Mouse (Mus musculus): ENCODE data around the gene Prex1. TPM values are rescaled to one million over a fixed set of nuclear protein-coding genes. Genes with fewer than 3 reads are reported as not detected.

Gene Prex1
- total RNA-seq, 4 experiments from 2014 or later, result 10.4 to 24.3 (median 17.8) TPM

DNA sequence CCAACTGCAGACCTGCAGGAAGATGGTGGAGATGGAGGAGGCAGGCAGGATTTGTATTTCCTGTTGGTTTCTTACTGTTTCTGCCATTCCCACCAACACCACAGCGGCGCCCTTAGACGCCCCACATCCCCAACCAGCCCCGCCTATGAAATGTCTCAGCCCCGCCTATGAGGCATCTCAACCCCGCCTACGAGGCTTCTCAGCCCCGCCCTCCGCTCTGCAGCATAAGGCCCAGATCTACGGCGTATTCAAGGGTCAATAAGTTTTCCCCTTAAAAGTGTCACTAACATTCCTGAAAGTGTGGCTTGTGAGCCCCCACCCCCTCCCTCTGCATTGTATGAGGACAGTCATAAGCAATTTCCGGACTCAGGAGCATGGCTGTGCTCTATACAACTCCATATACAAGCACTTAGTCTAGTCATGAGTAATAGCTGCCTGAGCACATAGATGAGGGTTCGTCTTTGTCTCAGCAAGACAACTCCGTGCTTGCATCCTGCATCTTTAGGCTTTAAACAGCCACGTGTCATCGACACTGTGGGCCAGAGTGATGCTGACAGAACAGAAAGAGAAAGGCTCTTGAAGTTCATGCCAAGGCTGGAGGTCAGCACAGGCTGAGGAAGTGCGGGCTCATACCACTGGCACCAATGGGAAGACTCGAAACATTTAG, 160.0 kb downstream of the Prex1 start:
- no peak for DNase-seq

DNA sequence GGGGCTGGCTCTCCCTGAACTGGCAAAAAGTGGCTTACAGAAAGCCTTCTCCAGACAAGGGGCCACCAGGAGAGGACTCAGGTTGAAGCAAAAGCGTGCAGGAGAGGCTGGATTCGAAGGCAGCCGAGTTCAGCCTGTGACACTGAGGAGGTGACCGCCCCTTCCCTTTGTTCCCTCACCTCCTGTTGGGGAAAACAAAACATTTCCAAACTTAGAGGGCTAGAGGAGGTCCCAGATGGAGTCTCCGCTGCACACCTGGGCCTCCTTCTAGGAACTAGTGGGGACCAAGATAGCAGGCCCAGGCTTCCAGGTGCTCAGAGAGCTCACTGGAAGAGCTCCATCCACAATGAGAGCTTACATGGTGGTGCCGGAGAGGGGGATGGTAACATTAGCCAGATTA, 161.0 kb downstream of the Prex1 start:
- DNase-seq, result no peak

DNA sequence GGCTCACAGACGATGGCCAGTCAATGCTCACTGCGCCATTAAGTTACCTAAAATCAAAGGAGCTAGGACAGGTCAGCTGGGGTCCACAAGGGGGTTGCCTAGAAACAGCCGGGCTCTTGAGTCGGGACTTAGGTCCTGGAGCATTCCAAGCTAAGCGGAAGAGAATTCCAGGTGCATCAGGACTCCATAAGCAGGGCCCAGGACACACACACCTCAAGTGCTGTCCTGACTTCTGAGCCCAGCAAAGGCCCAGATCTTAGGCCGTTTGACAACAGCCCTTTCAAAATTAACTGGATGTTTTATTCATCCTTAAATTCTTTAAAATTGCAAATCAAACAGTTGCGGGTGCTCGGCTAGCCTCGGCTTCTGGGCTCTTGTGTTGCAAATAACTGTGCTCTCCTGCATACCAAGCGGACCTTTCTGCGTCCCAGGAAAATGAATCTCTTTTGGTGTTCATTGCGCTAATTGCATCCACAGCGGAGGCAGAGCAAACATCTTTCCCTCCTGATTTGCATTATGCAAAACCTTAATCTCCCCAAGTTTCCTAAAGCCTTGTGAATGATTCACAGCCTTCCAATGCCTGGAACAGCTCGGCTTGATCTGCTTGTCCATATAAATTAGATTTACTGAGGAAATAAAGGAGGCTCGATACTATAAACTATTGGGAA, 161.7 kb downstream of the Prex1 start:
- DNase-seq, result no peak

DNA sequence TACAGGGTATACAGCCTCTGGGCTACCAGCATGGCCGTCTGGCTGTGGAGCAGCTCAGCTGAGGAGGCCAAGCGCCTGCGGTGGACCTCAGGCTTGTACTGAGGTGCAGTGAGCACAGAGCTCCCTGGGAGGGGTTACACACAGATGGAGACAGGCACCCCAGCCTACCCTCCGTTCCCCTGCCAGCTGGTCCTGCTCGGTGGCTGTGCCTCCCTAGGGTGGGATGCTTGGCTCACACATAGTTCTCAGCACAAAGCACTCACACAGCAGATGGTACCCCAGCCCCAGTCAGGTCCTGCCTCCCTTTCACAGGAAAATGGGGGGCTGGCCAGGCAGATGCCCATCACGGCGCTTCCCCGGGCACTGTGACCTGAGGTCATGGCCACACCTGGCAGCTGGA, 163.8 kb downstream of the Prex1 start:
- no peak for DNase-seq

DNA sequence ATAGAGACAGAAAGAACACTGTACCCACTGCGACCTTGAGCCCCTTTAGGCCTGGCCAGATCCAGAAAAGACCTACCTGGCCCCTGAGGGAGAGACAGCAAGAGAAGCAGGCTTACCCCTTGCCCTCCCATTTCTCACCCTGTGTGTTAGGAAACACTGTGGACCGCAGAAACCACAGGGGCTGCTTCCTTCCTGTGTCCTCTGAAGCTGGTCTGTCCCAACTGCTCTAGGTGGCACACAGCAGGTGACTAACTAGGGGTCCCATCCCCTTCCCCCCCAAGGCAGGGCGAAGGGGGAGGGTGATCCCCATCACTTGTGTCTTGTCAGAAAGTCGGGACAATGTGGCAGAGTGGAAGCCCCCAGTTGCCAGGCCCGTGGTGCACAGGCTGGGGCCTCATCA, 164.6 kb downstream of the Prex1 start:
- DNase-seq, result no peak

DNA sequence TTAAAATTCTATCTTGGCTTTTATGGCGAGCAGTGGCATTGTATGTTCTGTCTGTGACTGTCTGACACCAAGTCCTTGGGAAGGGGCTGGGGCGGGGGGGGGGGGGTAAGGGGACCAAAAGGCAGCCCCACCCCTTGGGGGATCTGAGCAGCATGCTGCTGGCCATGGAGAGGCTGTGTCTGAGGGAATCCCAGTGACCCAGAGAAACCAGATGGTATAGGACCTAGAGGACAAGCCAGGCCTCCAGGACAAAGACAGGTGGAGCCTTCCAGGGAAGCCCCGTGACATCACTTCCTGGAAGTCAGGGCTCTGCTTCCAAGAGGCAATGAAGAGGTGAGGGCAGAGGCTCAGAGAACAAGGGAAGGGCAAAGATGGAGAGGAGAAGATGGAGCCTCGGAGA, 168.1 kb downstream of the Prex1 start:
- DNase-seq, result no peak

DNA sequence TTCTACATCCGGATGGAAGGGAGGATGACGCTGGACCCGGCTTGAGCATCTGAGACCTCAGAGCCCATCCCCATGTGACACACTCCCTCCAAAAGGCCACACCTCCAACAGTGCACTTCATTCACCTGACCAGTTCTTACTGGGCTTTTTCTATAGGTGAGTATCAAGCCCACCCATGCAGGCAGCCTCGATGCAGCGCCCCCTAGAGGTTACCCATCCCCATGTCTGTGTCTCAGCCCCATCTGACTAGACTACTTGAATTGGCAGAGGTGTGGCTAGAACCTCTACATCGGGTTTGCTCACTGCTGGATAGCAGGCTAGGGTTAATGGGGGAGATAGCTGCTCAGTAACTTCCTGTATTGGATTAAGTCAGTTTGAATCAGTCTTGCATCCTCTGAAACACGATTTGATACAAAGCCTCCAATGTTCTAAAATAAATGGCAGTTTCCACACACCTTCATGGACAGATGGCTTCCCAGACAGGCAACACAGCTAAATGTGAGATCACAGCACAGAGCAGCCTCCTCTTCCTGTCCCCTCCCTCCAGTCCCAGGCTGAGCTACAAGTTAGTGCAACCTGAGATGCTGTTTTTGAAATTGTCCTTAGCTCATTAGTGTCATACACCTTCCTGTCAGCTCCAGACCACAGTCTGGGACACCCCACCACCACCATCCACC, 168.9 kb downstream of the Prex1 start:
- DNase-seq, result no peak

DNA sequence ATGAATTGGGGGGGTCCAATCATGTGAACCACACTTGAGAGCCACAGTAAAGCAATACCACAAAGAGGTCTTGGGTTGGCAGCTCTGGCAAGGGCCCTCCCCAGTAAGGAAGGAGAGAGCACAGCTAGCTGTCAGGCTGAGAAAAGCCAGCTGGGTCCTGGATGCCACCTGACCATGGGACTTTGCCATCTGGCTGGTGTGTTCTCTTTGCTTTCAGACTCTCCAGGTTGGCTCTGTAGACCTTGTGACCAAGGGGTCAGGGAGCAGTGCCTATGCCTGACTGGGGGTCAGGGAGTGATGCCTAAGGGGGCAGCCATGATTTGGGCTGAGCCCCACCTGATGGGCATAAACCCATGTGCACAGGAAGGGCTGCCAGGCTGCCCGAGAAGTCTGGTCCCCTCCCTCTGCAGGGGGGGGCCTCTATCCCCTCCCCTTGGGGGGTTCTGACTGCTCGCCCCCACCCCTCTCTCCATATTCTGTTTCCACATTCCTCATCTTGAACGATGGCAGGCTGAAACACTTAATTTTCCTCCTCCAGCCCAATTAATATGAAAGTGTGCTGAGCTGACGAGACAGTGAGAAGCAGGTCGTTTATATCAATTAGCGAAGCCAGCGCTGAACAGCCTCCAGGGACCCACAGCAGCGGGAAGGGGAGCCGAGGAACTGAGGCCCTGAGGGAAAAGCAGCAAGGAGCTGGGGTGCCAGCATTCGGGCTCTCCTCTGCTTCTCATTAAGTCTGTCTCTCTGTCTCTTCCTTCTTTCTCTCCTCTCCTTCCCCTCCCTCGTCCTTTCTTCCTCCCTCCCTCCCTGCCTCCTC, 172.3 kb downstream of the Prex1 start:
- no peak for DNase-seq

DNA sequence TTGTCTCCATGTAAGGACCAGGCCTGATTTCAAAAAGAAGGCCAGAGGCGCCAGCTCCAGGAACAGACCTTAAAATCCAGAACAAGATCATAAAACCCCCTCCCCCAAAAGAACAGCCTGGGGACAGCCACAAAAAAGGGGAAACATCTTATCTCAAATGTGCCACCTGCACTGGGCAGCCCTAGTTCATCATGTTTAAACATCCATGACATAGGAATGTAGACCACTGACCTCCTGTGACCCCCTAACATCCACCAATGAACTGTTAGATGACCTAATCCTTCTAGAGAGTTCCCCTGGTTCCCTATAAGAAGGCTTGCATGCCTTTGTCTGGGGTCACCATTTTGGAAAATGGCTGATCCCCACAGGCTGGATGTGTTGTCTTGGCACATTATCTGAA, 173.4 kb downstream of the Prex1 start:
- no peak for DNase-seq

DNA sequence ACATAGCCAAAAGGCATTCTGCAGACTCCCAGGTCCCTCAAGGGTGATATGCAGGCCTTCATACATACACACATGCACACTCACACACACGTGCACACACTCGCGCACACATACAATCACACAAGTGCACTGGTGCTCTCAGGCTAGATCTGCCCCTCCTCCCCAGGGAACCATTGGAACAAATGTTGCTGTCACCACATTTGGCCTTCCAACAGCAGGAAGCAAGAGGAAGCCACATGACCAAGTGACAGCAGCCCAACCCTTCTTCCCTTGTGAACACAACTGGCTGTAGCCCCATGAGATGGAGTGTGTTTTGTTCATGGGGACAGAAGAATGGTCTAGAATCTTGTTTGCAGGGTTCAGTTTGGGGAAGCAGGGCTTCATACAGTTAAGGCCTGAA, 176.7 kb downstream of the Prex1 start:
- no peak for DNase-seq

DNA sequence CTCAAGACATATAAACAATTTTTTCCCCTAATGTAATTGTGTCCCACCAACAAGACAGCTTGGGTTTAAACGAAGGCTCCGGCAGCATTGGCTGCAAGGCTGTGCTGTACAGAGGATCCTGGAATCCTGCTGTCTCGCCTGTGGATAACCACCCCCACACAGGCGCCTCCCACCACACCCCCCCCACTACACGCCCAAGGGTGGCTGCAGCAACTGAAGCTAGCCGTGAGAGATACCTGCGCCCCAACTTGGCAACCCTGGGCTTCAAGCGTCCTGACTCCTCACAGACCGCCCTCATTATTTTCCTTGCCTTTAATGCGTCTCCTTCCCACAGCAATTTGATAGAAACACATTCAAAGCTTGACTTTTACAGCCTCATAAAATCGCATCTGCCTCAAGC, 178.1 kb downstream of the Prex1 start:
- DNase-seq, result no peak

DNA sequence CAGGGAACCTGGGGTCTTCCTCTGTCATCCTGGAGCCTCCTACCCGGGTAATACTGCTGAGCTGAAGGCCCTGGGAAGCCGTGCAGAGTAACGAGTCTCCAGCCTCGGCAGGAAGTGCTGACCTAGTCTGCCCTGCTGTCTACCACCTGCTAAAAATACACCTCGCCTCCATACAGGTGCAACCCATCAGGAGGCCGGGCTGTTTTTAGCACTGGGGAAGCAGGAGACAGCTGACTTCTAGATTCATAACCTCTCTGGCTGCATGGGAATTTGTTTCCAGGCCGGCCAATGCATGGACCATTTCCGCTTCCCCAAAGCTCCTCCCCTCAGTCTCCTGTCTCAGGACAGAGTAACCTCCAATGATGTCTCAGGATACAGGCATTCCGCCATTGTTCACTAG, 187.4 kb downstream of the Prex1 start:
- DNase-seq, result no peak

DNA sequence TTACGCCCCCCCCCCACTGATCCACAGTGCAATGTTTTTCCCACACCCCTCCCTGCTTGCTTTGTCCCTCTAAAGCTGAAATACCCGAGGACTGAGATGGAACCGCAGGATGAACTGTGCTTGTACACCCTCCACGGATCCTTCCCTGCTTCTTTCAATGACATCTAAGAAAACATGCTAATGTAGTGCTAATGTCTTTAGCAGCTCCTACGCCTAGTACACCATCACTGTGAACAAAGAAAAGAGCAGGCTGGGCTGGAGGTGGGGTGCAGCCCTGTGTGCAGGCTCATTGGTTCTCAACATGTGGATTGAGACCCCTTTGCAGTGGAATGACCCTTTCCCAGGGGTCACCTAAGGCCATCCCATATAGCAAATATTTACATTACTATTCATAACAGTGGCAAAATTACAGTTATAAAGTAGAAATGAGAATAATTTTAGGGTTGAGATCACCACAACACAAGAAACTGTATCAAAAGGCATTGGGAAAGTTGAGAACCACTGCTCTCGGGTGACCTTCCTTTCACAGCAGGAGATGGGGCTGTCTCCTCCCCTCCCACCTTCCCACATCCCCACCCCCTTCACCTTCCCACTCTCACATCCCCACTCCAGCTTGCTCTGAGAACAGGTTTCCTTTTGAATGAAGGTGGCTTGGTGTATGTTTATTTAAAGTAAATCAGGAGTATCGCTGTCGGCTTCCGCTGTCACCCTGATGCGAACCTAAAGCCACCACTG, 190.3 kb downstream of the Prex1 start:
- no peak for DNase-seq

DNA sequence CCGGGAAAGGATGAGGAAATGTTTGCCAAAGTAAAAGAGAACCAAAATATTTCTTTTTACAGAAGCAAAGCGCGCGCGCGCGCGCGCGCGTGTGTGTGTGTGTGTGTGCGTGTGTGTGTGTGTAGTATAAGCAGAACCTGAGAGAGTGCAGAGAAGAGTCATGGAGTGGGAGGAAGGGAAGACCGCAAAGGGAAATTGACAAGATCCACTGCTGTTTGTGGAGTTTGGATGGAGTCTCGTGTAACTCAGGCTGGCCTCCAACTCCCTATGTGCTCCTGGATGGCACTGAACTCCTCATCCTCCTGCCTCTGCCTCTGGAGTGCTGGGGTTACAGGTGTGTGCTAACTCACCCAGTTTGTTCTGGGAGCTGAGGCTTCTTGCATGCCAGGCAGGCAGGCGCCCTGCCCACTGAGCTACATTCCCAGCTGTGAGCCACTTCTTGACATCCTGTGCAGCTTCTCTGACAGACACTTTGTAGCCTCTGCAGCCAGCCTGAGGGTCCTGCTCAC, 191.0 kb downstream of the Prex1 start:
- DNase-seq, result no peak

DNA sequence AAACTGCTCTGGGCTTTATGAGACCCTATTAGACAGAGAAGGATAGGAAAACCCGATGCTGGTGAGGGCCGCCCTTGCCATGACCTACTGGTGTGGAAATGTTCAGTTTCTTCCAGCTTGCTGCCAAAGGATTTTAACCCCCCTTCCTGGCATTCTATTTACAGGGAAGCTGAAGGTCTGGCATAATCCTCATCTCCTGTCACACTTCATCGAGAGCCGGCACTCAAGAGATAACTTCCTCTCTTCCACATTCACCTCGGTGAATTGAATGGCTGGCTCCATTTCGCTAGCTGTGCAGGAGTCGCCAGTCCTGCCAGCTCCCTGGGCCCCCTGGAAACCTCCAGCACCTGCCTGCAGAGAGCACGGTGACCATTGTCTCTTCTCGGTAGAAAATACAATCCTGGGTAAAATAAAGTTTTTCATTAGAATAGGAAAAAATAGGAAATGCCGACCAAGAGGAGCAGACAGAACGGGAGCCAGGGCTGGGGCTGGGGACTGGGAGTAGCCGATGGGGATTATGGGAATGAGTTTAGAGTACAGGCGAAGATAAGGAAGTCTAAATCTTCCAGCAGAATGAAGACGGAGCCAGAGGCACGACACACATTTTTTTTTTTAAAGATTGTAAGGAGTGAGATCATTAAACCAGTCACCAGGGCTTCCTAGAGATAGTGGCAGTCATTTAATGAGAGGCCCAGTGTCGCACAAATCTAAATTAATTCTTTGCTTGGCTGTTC, 191.6 kb downstream of the Prex1 start:
- DNase-seq, result no peak

DNA sequence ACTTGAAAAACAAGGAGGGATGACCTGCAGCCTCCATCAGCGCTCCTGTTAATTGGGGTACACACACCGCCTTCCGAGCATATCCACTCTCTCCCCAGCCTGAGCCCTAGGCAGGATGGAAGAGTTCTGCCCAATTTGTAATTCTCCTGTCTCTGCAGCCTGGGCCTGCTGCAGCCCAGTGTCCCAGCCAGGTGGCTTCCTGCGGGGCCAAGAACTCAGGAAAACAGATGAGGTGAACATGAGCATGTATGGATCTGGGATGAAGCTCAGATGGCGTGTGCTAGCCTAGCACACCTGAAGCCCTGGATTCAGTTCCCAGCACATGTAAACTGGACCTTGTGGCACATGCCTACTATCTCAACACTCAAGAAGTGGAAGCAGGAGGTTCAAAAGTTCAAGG, 192.2 kb downstream of the Prex1 start:
- DNase-seq, result no peak

DNA sequence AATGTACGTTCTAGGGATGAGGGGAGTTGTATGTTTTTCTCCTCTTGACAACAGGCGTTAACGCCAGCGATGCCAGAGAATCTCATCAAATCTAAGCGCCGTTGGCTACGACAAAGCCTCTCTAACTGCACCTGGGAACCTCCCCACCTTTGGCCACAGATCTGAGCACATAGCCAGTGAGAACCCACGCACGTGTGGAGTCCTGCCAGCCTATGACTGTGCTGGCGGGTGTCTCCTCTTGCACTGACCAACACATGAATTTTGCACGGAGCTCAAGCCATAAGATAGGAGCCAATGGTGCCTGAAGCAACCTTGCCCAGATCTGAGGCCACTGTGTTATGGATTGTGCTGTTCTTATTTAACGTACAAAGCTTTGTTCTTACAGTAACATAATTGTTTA, 193.1 kb downstream of the Prex1 start:
- DNase-seq, result no peak

DNA sequence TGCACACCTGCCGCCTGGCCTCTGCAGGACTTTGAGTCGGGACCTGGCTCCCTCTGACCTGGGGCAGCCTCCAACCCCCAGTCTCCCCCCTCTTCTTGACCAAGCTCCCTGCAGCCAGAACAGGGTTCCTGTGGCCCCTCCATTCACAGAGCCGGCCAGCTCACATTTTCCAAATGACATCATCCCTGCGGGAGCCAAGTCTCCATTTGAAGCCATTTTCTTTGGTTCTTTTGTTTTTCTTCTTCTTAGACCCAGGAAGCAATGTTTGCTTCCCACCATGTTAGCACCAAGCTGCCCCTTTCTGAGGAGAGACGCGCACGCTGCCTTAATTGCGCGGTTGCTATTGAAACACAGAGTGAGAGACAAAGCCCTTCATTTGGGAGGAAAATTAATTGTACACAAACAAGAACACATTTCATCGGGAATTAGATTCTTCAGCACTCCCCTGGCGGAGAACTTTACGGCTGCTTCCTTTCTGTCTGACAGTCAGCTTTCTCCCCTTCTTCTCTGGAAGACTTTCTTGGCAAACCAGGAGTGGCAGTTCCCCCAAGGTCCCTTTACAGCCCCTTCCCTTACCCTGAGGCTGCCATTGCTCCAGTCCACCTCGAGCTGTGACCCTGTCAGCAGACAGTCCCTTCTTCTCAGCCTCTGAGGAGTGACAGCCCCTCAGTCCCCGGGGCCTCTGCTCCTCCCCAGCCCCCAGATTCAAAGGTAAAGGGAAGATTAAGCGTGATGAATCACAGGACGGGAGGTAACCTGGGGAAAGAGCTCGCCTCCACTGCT, 196.0 kb downstream of the Prex1 start:
- peak; percentile 14 for DNase-seq

DNA sequence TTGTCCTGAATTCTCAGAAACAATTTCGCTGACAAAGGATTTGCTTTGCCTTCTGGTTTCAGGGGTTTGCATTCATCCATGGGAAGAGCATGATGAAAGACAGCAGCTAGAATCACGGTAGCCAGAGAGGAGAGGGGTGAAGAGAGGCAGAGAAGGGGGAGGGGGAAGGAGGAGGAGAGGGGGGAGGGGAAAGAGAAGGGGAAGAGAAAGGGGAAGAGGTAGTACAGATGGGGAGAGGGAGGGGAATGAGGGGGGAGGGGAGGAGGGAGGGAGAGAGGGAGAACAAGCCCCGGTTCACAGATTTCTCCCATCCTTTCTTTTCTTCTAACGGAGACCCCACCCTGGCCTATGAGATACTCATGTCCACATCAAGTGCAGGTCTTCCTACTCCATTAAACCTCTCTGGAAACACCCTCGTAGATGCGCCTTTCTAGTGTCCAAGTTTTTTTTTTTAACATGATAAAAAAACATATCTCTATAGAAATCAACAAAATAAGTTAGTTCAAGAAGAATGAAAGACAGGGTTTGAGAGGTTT, 196.7 kb downstream of the Prex1 start:
- no peak for DNase-seq

Data from adrenal gland, adult 8-10 months (tissue).